Mouse (Mus musculus): Measurements from ENCODE around the gene Maip1. TPM values are rescaled to one million over a fixed set of nuclear protein-coding genes. Genes with fewer than 3 reads are reported as not detected.

Maip1 gene
- 3.8 and 4.0 TPM in 2 replicates for polyA plus RNA-seq (2012; rRNA removed)

DNA sequence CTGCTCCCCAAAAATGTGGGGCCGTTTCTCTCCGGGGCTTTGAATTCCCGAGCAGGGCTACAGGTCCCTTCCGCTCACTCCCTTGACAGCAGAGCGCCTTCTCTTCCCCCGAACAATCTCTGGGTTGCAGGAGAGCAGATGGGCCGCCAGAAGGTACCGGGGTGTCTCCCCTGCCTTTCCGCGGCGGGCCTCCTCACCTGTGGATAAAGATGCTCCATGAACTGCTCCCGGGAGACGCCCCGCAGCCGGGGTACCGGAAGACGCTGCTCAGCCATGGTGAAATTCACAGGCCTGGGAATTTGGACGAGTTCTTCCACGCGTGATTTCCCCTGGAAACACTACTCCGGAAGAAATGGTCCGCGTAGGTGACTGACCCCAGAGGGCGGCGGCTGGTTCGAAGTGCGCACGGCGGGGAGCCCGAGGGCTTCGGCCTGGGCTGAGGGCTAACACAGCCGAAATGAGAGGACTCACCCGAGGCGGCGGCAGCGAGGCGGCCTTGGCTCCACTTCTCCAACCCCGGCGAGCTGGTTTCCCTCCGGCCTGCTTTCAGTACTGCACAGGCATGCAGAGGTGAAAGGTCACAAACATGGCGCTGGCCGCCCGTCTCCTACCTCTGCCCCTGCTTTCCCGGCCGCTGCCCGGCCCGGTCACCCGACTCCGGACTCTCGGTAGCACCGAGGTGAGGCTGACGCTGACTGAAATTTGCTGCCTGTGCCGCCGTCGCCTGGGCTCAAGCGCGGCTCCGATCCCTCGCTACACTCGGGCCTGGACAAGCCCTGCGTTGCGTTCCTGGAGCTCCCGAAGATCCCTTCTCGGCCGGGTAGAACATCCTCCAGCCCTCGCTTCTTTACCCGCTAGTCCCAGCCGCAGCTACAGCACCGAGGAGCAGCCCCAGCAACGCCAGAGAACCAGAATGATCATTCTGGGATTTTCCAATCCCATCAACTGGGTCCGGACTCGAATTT, at the start of gene Maip1, which contains the start of gene Tyw5:
Gene Maip1, plus strand, starts transcription at position 142 of the 965 bp plus-strand sequence.
Gene Tyw5, minus strand, starts transcription at position 915 of the 965 bp plus-strand sequence.
- under 1% methylated on average over 72 of the region's 72 CpGs for WGBS
- peak within 1 kb of the TSS; percentile 89 for H3K27ac ChIP-seq (ENCODE audit: insufficient read depth, low read depth, low read length)

DNA sequence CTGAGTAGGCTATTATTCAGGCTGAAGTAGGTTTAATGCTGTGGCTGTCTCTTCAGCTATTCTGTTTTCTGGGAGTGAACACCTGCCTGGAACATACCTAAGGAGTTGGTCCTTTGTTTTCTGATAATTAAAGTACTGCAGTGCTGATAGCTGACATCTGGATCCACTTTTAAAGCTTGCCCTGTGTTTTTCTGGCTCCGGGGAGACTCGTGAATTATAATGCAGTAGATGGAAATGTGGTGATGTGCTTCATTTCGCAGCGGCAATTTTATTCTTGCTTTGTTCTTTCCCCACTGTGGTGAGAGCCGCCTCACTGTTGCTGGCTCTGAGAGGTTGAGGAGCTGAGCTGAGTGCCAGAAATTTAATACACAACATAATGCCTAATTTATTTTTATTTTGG, 47.6 kb upstream of the Maip1 start:
- TF ChIP-seq POLR2A (IDR thresholded peaks at IDR 0.05; ENCODE audit: low read depth, low read length) (no peak), CTCF (IDR thresholded peaks at IDR 0.05; ENCODE audit: extremely low read depth, insufficient read length, insufficient replicate concordance, low read depth, low read length) (no peak)
- WGBS, result 90% methylated on average over 5 of the region's 5 CpGs

More for the DNA sequence above, at the start of gene Maip1, which contains the start of gene Tyw5:
- Histone ChIP-seq H3K27me3 (ENCODE audit: control insufficient read depth, insufficient read depth, low read length) (no peaks in the 10 kb centered on the region), H3K4me3 (ENCODE audit: low read depth, low read length) (peak within 1 kb of the TSS; percentile 95), H3K4me1 (ENCODE audit: control insufficient read depth, insufficient read depth, insufficient read length, low read length) (peaks cover 2% of the 10 kb centered on the region; the same call in 1 of the 2 replicates), H3K36me3 (ENCODE audit: control insufficient read depth, insufficient read depth, low read length) (peaks cover 2% of the 10 kb centered on the region; the same call in 1 of the 2 replicates)
- peak; percentile 46 for TF ChIP-seq POLR2A (IDR thresholded peaks at IDR 0.05; ENCODE audit: low read depth, low read length)
- TF ChIP-seq CTCF (IDR thresholded peaks at IDR 0.05; ENCODE audit: extremely low read depth, insufficient read length, insufficient replicate concordance, low read depth, low read length), result no peak; the same call in 1 of the 2 replicates

DNA sequence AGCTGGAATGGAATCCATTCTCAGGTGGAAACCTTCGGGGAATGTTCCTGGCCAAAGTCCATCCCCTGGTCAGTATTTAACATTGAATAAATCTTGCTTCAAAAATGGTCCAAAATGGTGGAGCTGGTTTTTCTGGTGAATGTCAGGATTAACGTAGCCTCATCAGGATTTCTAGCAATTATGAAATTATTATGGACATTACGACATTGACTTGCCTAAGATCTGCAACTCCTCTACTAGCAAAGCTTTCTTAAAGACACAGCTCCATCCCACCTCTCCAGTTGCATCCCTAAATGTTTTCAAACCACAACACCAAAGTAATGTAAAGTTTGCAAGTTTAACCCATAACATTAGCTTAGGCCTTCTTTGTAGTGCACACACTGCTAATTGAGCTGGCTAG, 38.7 kb upstream of the Maip1 start:
- no peak overlapping the region for H3K4me3 ChIP-seq (ENCODE audit: low read depth, low read length)
- H3K27me3 ChIP-seq (ENCODE audit: control insufficient read depth, insufficient read depth, low read length), result no peaks in the 10 kb centered on the region
- no peaks in the 10 kb centered on the region for H3K4me1 ChIP-seq (ENCODE audit: control insufficient read depth, insufficient read depth, insufficient read length, low read length)
- H3K36me3 ChIP-seq (ENCODE audit: control insufficient read depth, insufficient read depth, low read length), result no peaks in the 10 kb centered on the region
- WGBS, result 86% methylated on average over 3 of the region's 3 CpGs
- no peak for TF ChIP-seq POLR2A (IDR thresholded peaks at IDR 0.05; ENCODE audit: low read depth, low read length)
- no peak for TF ChIP-seq CTCF (IDR thresholded peaks at IDR 0.05; ENCODE audit: extremely low read depth, insufficient read length, insufficient replicate concordance, low read depth, low read length)
- no peak overlapping the region for H3K27ac ChIP-seq (ENCODE audit: insufficient read depth, low read depth, low read length)

More for the DNA sequence above, 47.6 kb upstream of the Maip1 start:
- H3K27me3 ChIP-seq (ENCODE audit: control insufficient read depth, insufficient read depth, low read length), result no peaks in the 10 kb centered on the region
- no peaks in the 10 kb centered on the region for H3K36me3 ChIP-seq (ENCODE audit: control insufficient read depth, insufficient read depth, low read length)
- no peaks in the 10 kb centered on the region for H3K4me1 ChIP-seq (ENCODE audit: control insufficient read depth, insufficient read depth, insufficient read length, low read length)
- no peak overlapping the region for H3K4me3 ChIP-seq (ENCODE audit: low read depth, low read length)
- H3K27ac ChIP-seq (ENCODE audit: insufficient read depth, low read depth, low read length), result no peak overlapping the region

DNA sequence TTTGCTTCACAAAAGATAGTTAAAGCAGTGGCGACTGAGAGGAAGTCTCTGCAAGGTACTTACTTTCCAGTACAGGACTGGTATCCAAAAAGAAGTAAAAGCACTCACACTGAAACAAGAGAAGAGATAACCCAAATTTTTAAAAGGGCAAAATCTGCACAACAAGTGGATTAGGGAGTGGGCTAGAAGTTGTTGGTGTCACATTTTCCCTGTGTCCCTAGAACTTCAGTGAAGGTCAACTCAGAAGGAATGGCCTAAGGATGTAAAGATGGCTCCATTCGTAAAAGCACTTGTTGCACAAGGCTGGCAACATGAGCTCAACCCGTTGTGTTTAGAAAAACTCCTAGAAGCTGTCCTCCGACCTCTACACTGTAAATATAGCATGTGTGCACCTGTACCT, 37.0 kb upstream of the Maip1 start:
- H3K27ac ChIP-seq (ENCODE audit: insufficient read depth, low read depth, low read length), result no peak overlapping the region
- H3K36me3 ChIP-seq (ENCODE audit: control insufficient read depth, insufficient read depth, low read length), result no peaks in the 10 kb centered on the region
- H3K4me1 ChIP-seq (ENCODE audit: control insufficient read depth, insufficient read depth, insufficient read length, low read length), result no peaks in the 10 kb centered on the region
- TF ChIP-seq POLR2A (IDR thresholded peaks at IDR 0.05; ENCODE audit: low read depth, low read length) (no peak), CTCF (IDR thresholded peaks at IDR 0.05; ENCODE audit: extremely low read depth, insufficient read length, insufficient replicate concordance, low read depth, low read length) (no peak)
- no peak overlapping the region for H3K4me3 ChIP-seq (ENCODE audit: low read depth, low read length)
- WGBS, result 81% methylated on average over 4 of the region's 4 CpGs
- no peaks in the 10 kb centered on the region for H3K27me3 ChIP-seq (ENCODE audit: control insufficient read depth, insufficient read depth, low read length)

DNA sequence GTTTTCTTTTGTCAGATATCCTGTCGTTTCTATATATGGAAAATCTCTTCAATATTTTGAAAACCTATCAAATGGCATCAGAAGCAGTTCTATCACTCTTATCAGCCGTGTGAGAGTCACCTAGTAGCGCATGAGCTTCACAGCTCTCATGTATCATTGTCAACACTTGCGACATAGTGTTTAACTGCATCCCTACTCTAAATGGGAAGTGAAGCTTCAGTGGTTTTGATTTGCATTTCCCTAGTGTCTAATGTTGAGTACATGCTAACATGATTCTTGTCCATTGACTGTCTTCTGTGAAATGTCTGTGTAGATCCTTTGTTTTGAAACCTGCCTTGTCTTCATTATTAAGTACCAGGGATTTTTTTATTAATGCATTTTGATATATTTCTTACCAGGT, 35.7 kb upstream of the Maip1 start:
- no peak for TF ChIP-seq POLR2A (IDR thresholded peaks at IDR 0.05; ENCODE audit: low read depth, low read length)
- no peak for TF ChIP-seq CTCF (IDR thresholded peaks at IDR 0.05; ENCODE audit: extremely low read depth, insufficient read length, insufficient replicate concordance, low read depth, low read length)
- Histone ChIP-seq H3K4me3 (ENCODE audit: low read depth, low read length) (no peak overlapping the region), H3K36me3 (ENCODE audit: control insufficient read depth, insufficient read depth, low read length) (no peaks in the 10 kb centered on the region), H3K4me1 (ENCODE audit: control insufficient read depth, insufficient read depth, insufficient read length, low read length) (no peaks in the 10 kb centered on the region), H3K27me3 (ENCODE audit: control insufficient read depth, insufficient read depth, low read length) (no peaks in the 10 kb centered on the region), H3K27ac (ENCODE audit: insufficient read depth, low read depth, low read length) (no peak overlapping the region)
- WGBS, result 73% methylated on average over 4 of the region's 4 CpGs

DNA sequence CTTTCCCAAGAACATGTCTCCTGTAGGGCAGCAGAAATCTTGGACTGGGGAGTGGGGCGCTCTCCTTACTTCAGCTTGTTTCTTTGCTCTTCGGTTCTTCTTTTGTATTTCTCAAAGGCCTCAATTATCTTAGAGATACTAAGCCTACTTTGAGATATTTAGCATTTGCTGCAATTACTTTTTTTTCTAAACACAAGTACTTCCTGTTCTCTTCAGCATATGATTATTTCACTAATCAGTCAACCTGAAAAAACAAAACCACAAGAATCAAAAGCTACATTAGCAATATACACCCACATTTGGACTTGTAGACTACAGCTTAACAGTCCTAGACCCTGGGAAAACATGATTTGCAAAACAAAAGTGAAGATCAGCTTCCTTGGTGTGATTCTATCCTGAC, 30.9 kb upstream of the Maip1 start:
- H3K27me3 ChIP-seq (ENCODE audit: control insufficient read depth, insufficient read depth, low read length), result no peaks in the 10 kb centered on the region
- WGBS, result 93% methylated on average over 2 of the region's 2 CpGs
- no peak overlapping the region for H3K27ac ChIP-seq (ENCODE audit: insufficient read depth, low read depth, low read length)
- H3K36me3 ChIP-seq (ENCODE audit: control insufficient read depth, insufficient read depth, low read length), result no peaks in the 10 kb centered on the region
- TF ChIP-seq CTCF (IDR thresholded peaks at IDR 0.05; ENCODE audit: extremely low read depth, insufficient read length, insufficient replicate concordance, low read depth, low read length), result no peak
- no peak for TF ChIP-seq POLR2A (IDR thresholded peaks at IDR 0.05; ENCODE audit: low read depth, low read length)
- no peak overlapping the region for H3K4me3 ChIP-seq (ENCODE audit: low read depth, low read length)
- no peaks in the 10 kb centered on the region for H3K4me1 ChIP-seq (ENCODE audit: control insufficient read depth, insufficient read depth, insufficient read length, low read length)

DNA sequence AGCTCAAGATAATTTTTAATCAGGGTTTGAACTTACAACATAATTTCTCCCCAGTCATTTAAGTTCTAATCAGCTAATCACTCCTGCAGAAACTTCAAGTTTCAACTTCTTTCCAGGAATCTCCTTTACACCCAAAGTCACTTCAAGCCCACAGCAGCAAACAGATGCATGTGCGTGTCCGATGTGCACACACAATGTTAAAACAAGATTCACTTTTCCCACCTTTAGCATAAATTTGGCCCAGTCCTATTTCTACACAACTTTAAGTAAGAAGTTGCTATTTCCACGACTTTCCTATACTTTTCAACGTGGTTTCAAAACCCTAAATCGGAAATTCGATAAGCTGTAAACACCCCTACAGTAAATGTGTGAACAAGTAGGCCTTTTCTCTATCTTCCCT, 29.3 kb upstream of the Maip1 start:
- Histone ChIP-seq H3K4me1 (ENCODE audit: control insufficient read depth, insufficient read depth, insufficient read length, low read length) (no peaks in the 10 kb centered on the region), H3K27me3 (ENCODE audit: control insufficient read depth, insufficient read depth, low read length) (no peaks in the 10 kb centered on the region), H3K36me3 (ENCODE audit: control insufficient read depth, insufficient read depth, low read length) (no peaks in the 10 kb centered on the region), H3K4me3 (ENCODE audit: low read depth, low read length) (no peak overlapping the region), H3K27ac (ENCODE audit: insufficient read depth, low read depth, low read length) (no peak overlapping the region)
- no peak for TF ChIP-seq CTCF (IDR thresholded peaks at IDR 0.05; ENCODE audit: extremely low read depth, insufficient read length, insufficient replicate concordance, low read depth, low read length)
- no peak for TF ChIP-seq POLR2A (IDR thresholded peaks at IDR 0.05; ENCODE audit: low read depth, low read length)
- WGBS, result 59% methylated on average over 6 of the region's 6 CpGs
